Mouse (Mus musculus) E14TG2a.4 (cell line): ENCODE data around the gene Nfkbib.

Experiments used
- CTCF ChIP-seq: conservative IDR thresholded peaks from 2 replicates; pipeline ENCODE4 v1.5.1; 2014; ENCODE audit warnings: low read length
- NANOG ChIP-seq: IDR thresholded peaks from 2 replicates; pipeline ENCODE4 v1.6.1; 2014; ENCODE audit warnings: borderline replicate concordance, low read length, mixed read lengths

GRCm38 (mm10) chr7:28796562-28796975 is 29.3 kb upstream of the Nfkbib start:
- TF ChIP-seq CTCF (no peak; the same call in 1 of the 2 replicates), NANOG (no peak)
